Mouse (Mus musculus) Patski (cell line): ENCODE results near the gene Macrod2. TPM values are rescaled to one million over a fixed set of nuclear protein-coding genes. Genes with fewer than 3 reads are reported as not detected.

Experiments used
- ATAC-seq: fragments of 100-300 bp; one replicate; pipeline ENCODE4 v1.8.0; 2021
- CTCF ChIA-PET: fragments of 350-600 bp; sonication (Branson Sonifier 250); formaldehyde crosslinking; loops from one replicate; lab custom pipeline; 2022; ENCODE audit warnings: inconsistent platforms; lab: Charles Lee
- POLR2A ChIA-PET: fragments of 350-600 bp; sonication (Branson Sonifier 250); formaldehyde crosslinking; loops from one replicate; lab custom pipeline; 2022; ENCODE audit warnings: antibody characterized with exemption, inconsistent platforms; lab: Charles Lee
- DNase-seq: peaks from one replicate; pipeline ENCODE4 v3.0.0-alpha.2; 2011; ENCODE audit warnings: low read depth, low spot score
- H3K27me3 ChIP-seq: fragments of 371-371 bp; one replicate; pipeline ENCODE4 v1.5.1; 2021
- CTCF ChIP-seq: fragments of 100-300 bp; IDR thresholded peaks from one replicate; pipeline ENCODE4 v1.5.1; 2021
- in situ Hi-C: fragments of 300-500 bp; cut with MboI; formaldehyde crosslinking; loops from 3 replicates; pipeline ENCODE4 v1.11.1; 2018; ENCODE audit warnings: low pct_unique_long_range_greater_than_20kb, mixed read lengths
- polyA plus RNA-seq: library from polyadenylated mRNA; unstranded; gene quantifications from one replicate; pipeline ENCODE4 v1.2.3, GENCODE M21; 2021

Gene Macrod2
- polyA plus RNA-seq, 1 experiment from 2014 or later = 5.1 TPM

GRCm38 (mm10) chr2:140561426-140561825 lies 166.3 kb downstream of the Macrod2 start:
- CTCF ChIA-PET = interaction anchor here (0.7 kb wide), 1 partner anchor 15 kb away, joined by 3 read pairs; no protein-coding TSS in a partner anchor
- POLR2A ChIA-PET = no interaction called here
- no peaks in the 10 kb centered on the region for H3K27me3 ChIP-seq
- no peak for TF ChIP-seq CTCF
- ATAC-seq (peak; percentile 60), DNase-seq (no peak)
- in situ Hi-C loops = no loop called here

- peaks cover 6% of the 10 kb centered on the region for H3K27me3 ChIP-seq
- ChIA-PET CTCF (interaction anchor here (0.8 to 2.2 kb wide), 3 partner anchors 11 to 32 kb away, joined by 3 to 7 read pairs (median 4); no protein-coding TSS in a partner anchor), POLR2A (no interaction called here)
- DNase-seq = no peak
- TF ChIP-seq CTCF = no peak
- ATAC-seq = no peak
- in situ Hi-C loops = no loop called here
Measured at GRCm38 (mm10) chr2:140570874-140571273, 175.8 kb downstream of the Macrod2 start.

- no peak for ATAC-seq
- ChIA-PET CTCF (interaction anchor here (0.8 kb wide), 1 partner anchor 9 kb away, joined by 3 read pairs; no protein-coding TSS in a partner anchor), POLR2A (no interaction called here)
- in situ Hi-C loops = no loop called here
- H3K27me3 ChIP-seq = peaks cover 3% of the 10 kb centered on the region
- DNase-seq = no peak
- TF ChIP-seq CTCF = no peak
Measured at GRCm38 (mm10) chr2:140592537-140593261, 197.6 kb downstream of the Macrod2 start.

GRCm38 (mm10) chr2:140596906-140597305 lies 201.8 kb downstream of the Macrod2 start:
- DNase-seq = no peak
- TF ChIP-seq CTCF = no peak
- ChIA-PET POLR2A (no interaction called here), CTCF (no interaction called here)
- H3K27me3 ChIP-seq = peaks cover 3% of the 10 kb centered on the region
- no peak for ATAC-seq
- in situ Hi-C loops = no loop called here

- in situ Hi-C loops = no loop called here
- ATAC-seq = no peak
Measured at GRCm38 (mm10) chr2:140615451-140615850, 220.3 kb downstream of the Macrod2 start.

GRCm38 (mm10) chr2:140621730-140622337 lies 226.7 kb downstream of the Macrod2 start:
- ChIA-PET POLR2A (no interaction called here), CTCF (no interaction called here)
- DNase-seq (no peak), ATAC-seq (no peak)
- TF ChIP-seq CTCF = no peak
- in situ Hi-C loops = no loop called here
- peaks cover 10% of the 10 kb centered on the region for H3K27me3 ChIP-seq

More at GRCm38 (mm10) chr2:140615451-140615850, 220.3 kb downstream of the Macrod2 start:
- POLR2A ChIA-PET = no interaction called here
- peaks cover 10% of the 10 kb centered on the region for H3K27me3 ChIP-seq
- no peak for DNase-seq
- CTCF ChIA-PET = no interaction called here
- no peak for TF ChIP-seq CTCF

GRCm38 (mm10) chr2:140653481-140653880 lies 258.4 kb downstream of the Macrod2 start:
- ChIA-PET CTCF (interaction anchor here (0.7 kb wide), 1 partner anchor 20 kb away, joined by 3 read pairs; no protein-coding TSS in a partner anchor), POLR2A (no interaction called here)
- ATAC-seq (no peak), DNase-seq (no peak)
- in situ Hi-C loops = no loop called here
- TF ChIP-seq CTCF = no peak
- H3K27me3 ChIP-seq = no peaks in the 10 kb centered on the region

- ATAC-seq = no peak
- in situ Hi-C loops = no loop called here
- H3K27me3 ChIP-seq = no peaks in the 10 kb centered on the region
- TF ChIP-seq CTCF = no peak
- DNase-seq = no peak
- POLR2A ChIA-PET = no interaction called here
- CTCF ChIA-PET = interaction anchor here (0.7 kb wide), 1 partner anchor 20 kb away, joined by 3 read pairs; no protein-coding TSS in a partner anchor
Measured at GRCm38 (mm10) chr2:140653978-140654377, 258.9 kb downstream of the Macrod2 start.

GRCm38 (mm10) chr2:140662673-140663072 lies 267.6 kb downstream of the Macrod2 start:
- no peaks in the 10 kb centered on the region for H3K27me3 ChIP-seq
- ChIA-PET CTCF (interaction anchor here (0.6 kb wide), 1 partner anchor 866 kb away, joined by 4 read pairs; no protein-coding TSS in a partner anchor), POLR2A (no interaction called here)
- in situ Hi-C loops = no loop called here
- no peak for TF ChIP-seq CTCF
- ATAC-seq (no peak), DNase-seq (no peak)

- no peaks in the 10 kb centered on the region for H3K27me3 ChIP-seq
- CTCF ChIA-PET = no interaction called here
- DNase-seq (no peak), ATAC-seq (no peak)
- POLR2A ChIA-PET = no interaction called here
- in situ Hi-C loops = no loop called here
- TF ChIP-seq CTCF = no peak
Measured at GRCm38 (mm10) chr2:140664381-140664780, 269.3 kb downstream of the Macrod2 start.

- CTCF ChIA-PET = no interaction called here
- no peak for TF ChIP-seq CTCF
- no peak for DNase-seq
Measured at GRCm38 (mm10) chr2:140666846-140667245, 271.7 kb downstream of the Macrod2 start.

More at GRCm38 (mm10) chr2:140666846-140667245, 271.7 kb downstream of the Macrod2 start:
- in situ Hi-C loops = no loop called here
- POLR2A ChIA-PET = no interaction called here
- no peaks in the 10 kb centered on the region for H3K27me3 ChIP-seq
- no peak for ATAC-seq
